Mouse (Mus musculus) gastrocnemius, postnatal 10 days (tissue): ENCODE measurements at regions not wholly inside any gene's neighbourhood (a gene's known extent, or its start where the extent isn't known, plus 50 kb on each side); places are given as distances from the start of the nearest gene placed in this dataset.

Experiments used
- DNase-seq: peaks from one replicate; pipeline ENCODE4 v3.0.0; 2021; ENCODE audit warnings: mixed read lengths

GRCm38 (mm10) chr5:132774141-132774680, 231.1 kb upstream of the Auts2 start:
- DNase-seq, result no peak

- no peak for DNase-seq
Measured at GRCm38 (mm10) chr5:132760396-132760795, 217.3 kb upstream of the Auts2 start.

DNA sequence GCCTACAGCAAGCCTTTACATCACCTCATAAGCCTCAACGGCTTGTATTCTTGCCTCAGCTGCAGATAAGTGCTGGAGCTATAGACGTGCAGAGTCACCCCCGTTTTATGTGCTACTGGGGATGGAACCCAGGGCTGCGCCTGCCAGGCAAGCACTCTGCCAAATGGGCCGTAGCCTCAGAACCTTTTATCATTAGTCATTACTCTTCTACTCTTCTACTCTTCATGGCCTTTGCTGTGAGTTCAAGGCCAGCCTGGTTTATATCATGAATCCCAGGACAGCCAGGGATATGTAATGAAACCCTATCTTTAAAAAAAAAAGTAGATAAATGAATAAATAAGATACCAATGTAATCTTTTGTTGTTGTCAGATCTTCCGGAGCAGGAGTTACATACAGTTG, 216.6 kb upstream of the Auts2 start:
- no peak for DNase-seq

- DNase-seq, result no peak
Measured at GRCm38 (mm10) chr5:132758941-132759340, 215.8 kb upstream of the Auts2 start.

GRCm38 (mm10) chr5:132737966-132738365, 194.8 kb upstream of the Auts2 start:
- DNase-seq, result no peak

- no peak for DNase-seq
Measured at GRCm38 (mm10) chr5:132728689-132729189, 185.6 kb upstream of the Auts2 start.

DNA sequence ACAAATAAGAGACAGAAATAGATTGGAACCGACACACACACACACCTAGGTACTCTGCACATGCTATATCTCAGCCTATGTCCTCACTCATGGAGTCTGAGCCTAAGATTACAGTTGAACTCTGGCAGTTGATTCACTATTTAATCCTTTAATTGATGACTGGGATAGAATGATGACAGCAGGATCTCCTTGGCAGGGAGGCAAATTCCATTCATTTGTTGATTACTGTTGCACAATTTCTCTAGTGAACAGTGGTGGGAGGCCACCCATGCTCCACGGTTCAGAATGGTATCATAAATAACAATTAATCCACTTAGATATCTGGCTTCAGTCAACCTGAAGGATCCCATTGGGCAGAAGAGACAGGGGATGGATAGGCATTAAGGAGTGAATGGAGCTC, 181.3 kb upstream of the Auts2 start:
- DNase-seq, result no peak

- no peak for DNase-seq
Measured at GRCm38 (mm10) chr5:132710301-132710700, 167.2 kb upstream of the Auts2 start.

GRCm38 (mm10) chr5:132707531-132707930, 164.4 kb upstream of the Auts2 start:
- no peak for DNase-seq

DNA sequence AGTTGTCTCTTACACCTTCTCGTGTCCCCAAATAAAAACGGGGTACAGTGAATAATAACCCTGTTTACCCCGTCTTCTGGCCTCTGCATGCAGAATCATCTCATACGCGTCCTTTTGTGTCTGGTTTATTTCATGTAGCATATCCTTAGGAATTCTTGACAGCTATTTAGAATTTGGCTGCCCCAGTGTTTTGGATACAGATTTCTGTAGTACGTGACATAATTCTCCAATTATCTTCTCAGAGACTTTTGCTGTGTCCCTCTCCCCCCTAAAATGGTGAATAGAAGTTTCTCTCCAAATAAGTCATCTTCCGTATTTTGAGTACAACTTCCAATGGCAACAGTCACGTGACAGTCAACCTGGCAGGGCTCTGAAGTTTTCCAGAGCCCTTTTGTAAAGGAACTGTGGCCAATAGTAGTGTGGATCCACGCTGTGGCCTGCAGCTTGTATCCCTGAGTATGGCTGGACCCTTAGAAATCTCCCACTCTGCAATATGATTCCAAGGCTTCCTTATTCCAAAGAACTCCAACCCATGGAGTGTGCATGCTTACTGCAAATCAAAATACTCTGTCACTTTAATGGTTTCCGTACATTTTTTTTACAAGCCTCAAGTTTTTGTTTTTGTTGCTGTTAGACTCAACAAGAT, 160.4 kb upstream of the Auts2 start:
- DNase-seq, result no peak

DNA sequence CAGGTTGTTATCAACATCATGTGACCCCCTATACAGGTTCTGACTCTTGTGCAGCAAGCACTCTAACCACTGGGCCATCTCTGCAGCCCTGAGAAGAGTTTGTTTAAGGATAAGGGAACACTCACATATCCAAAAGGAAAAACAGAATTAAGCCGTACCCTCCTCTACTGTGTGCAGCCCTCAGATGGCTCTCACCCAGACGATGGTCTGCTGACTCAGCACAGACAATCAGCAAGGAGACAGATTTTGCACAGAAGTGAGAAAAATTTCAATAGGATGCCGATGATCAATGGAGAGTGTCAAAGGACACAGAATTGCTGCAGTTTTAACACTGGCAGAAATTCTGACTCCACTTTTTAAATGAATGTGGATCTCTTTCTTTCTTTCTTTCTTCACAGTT, 159.4 kb upstream of the Auts2 start:
- no peak for DNase-seq

- DNase-seq, result no peak
Measured at GRCm38 (mm10) chr5:132690784-132691183, 147.6 kb upstream of the Auts2 start.

DNA sequence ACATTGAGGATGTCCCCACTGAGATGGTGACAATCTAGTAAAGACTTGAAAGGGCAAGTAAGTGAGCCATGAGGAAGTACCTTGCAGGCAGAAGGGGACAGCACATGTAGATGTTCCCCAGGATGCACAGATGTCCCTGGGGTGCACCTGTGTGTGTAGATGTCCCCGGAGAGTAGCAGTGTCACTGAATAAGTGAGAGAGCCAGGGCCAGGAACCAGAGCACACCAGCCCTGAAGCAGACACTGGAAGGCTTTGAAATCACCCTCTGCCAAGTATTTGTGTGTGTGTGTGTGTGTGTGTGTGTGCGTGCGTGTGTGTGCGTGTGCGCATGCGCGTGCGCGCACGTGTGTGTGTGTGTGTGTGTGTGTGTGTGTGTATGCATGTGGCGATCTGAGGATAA, 132.1 kb upstream of the Auts2 start:
- no peak for DNase-seq

- no peak for DNase-seq
Measured at GRCm38 (mm10) chr5:132673599-132674305, 130.6 kb upstream of the Auts2 start.

DNA sequence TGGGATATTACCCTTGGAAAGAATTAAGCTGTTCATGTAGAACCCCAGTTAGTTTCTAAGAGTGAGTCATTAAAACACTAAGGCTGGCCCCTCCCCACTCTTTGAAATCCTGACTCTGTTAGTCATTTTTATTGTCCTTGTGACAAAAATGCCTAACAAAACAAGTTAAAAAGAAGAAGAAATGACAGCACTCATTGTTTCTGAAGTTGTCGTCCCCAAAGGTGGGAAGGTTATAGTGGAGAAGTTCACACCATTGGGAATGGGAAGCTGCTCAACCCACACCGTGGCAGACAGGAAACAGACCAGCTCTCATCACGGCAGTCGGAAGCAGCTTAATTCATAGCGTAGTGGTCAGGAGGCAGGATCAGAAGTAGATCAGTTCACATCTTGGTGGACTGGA, 128.4 kb upstream of the Auts2 start:
- no peak for DNase-seq

DNA sequence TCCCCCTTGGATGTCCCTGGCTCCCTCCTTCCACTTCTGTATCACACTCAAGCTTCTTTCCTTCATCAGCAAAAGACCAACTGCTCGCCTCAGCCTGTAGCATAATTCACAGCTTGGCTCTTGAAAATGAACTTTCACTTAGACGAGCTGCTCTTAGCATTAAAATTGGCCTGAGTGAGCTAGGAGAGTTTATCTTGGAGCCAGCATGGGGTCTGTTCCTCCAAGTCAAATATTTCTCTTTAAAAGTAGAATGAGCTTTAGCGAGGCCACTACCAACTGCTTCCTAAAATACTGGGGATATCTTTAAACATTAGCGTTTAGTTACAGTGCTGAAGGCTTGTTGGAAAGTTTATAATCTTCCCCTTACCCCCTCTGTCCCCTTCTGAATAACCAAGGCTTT, 124.2 kb upstream of the Auts2 start:
- no peak for DNase-seq

- no peak for DNase-seq
Measured at GRCm38 (mm10) chr5:132661266-132661665, 118.1 kb upstream of the Auts2 start.

GRCm38 (mm10) chr5:132660036-132660435, 116.9 kb upstream of the Auts2 start:
- DNase-seq, result no peak

DNA sequence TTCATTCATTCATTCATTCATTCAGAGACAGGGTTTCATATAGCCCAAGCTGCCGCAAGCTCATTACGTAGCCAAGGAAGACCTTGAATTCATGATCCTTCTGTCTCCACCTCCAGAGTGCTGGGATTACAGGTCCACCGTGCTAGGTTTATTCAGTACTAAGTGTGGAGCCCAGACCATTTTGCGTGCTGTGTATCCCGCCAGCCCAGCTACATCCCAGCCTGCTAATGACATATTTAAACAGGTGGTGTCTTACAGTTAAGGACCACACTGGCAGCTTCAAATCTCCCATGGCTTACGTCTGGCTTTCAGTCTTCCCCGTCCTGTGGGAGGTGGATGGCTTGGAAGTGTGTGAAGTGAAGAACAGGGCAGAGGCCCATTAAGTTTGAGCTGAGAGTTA, 111.2 kb upstream of the Auts2 start:
- no peak for DNase-seq

DNA sequence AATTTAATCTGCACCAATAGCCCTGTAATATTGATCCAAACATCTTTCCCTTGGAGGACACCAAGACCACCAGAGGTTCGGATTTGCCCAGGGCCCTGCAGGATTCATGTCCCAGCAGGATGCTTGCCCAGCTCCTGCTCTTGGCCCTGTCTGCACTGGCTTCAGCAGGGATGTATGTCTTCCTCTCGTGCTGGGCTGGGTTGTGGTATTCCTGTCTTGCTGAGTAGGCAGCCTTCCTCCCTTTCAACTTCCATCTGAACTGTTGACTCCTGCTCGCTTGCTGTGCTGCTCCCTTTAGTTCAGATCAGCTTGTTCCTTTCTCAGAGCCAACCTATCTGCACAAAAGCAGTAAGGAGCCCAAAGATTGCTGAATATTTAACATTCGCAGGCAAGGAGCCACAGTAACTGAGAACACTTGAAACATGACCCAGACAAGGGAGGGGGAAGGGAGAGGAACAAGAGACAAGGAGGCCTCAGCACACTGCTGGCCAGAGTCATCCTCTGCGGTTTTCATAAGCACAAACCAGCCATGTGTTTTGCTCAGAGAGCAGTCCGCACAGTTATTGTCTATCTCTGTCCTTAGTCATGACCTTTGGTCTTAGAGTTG, 110.7 kb upstream of the Auts2 start:
- DNase-seq, result no peak

- no peak for DNase-seq
Measured at GRCm38 (mm10) chr5:132652201-132652600, 109.1 kb upstream of the Auts2 start.

- DNase-seq, result no peak
Measured at GRCm38 (mm10) chr5:132649771-132650170, 106.6 kb upstream of the Auts2 start.

DNA sequence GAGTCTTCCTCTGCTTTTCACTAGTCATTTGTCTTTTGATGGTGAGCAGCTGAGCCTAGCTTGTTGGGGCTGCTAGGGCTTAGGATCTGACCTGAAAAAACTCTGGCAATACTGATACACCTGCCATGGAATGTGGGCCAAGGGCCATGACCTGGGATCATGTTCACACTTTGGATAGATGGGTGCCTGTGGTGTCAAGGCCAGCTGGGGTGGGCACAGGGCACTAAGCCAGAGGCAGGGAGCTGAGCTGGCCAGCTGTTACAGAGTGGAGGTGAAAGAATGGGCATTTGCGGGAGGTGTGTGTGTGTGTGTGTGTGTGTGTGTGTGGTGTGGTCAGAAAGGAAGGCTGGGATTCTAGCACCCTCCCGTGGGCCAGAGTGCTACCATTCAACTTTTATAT, 105.6 kb upstream of the Auts2 start:
- DNase-seq, result peak; percentile 34
